ENCODE assay signal across 8 mouse cellular contexts in genomic region chr2:30604880-30605761, GRCm38 (mm10). TPM values are rescaled to one million over a fixed set of nuclear protein-coding genes. Genes with fewer than 3 reads are reported as not detected.
DNase-seq lines count a peak whose midpoint lies in the region; ATAC-seq and TF ChIP-seq lines count a peak whose summit lies in the region.

No protein-coding gene starts in this region.

- H3K9me3 ChIP-seq in forebrain, postnatal 0 days (ENCODE audit: low read length) = no peaks in the 10 kb centered on the region
- H3K9me3 ChIP-seq in intestine, embryonic 15.5 days = no peaks in the 10 kb centered on the region

- H3K4me1 ChIP-seq in forebrain, postnatal 0 days (ENCODE audit: insufficient read depth) = peaks cover 19% of the 10 kb centered on the region
- H3K4me1 ChIP-seq in intestine, embryonic 15.5 days (replicated peaks) = peaks cover 59% of the 10 kb centered on the region

- no peak for TF ChIP-seq CTCF in forebrain, postnatal 0 days (IDR thresholded peaks at IDR 0.05; ENCODE audit: low read depth)

- H3K27me3 ChIP-seq in forebrain, postnatal 0 days (ENCODE audit: insufficient read depth, low read length) = no peaks in the 10 kb centered on the region
- H3K27me3 ChIP-seq in intestine, embryonic 15.5 days (replicated peaks) = no peaks in the 10 kb centered on the region

- WGBS in forebrain, postnatal 0 days = 5% methylated on average over 31 of the region's 32 CpGs
- 7% methylated on average over 32 of the region's 32 CpGs for WGBS in intestine, embryonic 15.5 days

- ATAC-seq in forebrain, postnatal 0 days = no peak
- peak; percentile 62 for ATAC-seq in intestine, embryonic 15.5 days

- 0 out of 2 replicates have a peak overlapping the region, but pooled peaks have one; percentile 15 for H3K27ac ChIP-seq in forebrain, postnatal 0 days (ENCODE audit: low read depth, low read length)
- H3K27ac ChIP-seq in intestine, embryonic 15.5 days = peak overlapping the region; percentile 85

- peak; percentile 55 for DNase-seq in urinary bladder, postnatal 14 days (ENCODE audit: low spot score)
- no peak for DNase-seq in urinary bladder, adult 2 months (ENCODE audit: low spot score)
- peak; percentile 36 for DNase-seq in forebrain, postnatal 0 days
- peak; percentile 51 for DNase-seq in lung, postnatal 14 days
- DNase-seq in frontal cortex, postnatal 10 days (ENCODE audit: low spot score in 2 of 2) = no peak
- no peak for DNase-seq in cerebellum, adult 11 months
- no peak for DNase-seq in frontal cortex, adult 2 months (ENCODE audit: extremely low spot score in 1 of 2, low spot score in 1 of 2)

- no peak overlapping the region for H3K4me3 ChIP-seq in forebrain, postnatal 0 days (ENCODE audit: low read depth, low read length)
- H3K4me3 ChIP-seq in intestine, embryonic 15.5 days (replicated peaks) = no peak overlapping the region

- 0 out of 2 replicates have a peak overlapping the region, but pooled peaks have one; percentile 14 for H3K9ac ChIP-seq in forebrain, postnatal 0 days
- H3K9ac ChIP-seq in intestine, embryonic 15.5 days = peak overlapping the region; percentile 32; the same call in 1 of the 2 replicates

- no peaks in the 10 kb centered on the region for H3K36me3 ChIP-seq in forebrain, postnatal 0 days (ENCODE audit: insufficient read depth)
- no peaks in the 10 kb centered on the region for H3K36me3 ChIP-seq in intestine, embryonic 15.5 days

- peak overlapping the region; percentile 37 for H3K4me2 ChIP-seq in forebrain, postnatal 0 days (ENCODE audit: low read depth)
- H3K4me2 ChIP-seq in intestine, embryonic 15.5 days (replicated peaks) = peak overlapping the region; percentile 51

RNA-seq across cellular contexts. Expression of gene Cstad, which starts 10.3 kb away (rescaled TPM):
- polyA plus RNA-seq in urinary bladder, adult 2 months (2012; rRNA removed) = 5.8 and 6.3 TPM in 2 replicates
- 3.8 and 4.1 TPM in 2 replicates for total RNA-seq in forebrain, postnatal 0 days (2014; rRNA removed)
- 0.65 and 1.2 TPM in 2 replicates for polyA plus RNA-seq in forebrain, postnatal 0 days (2015; fragmentation: Nextera tagmentation; extraction: Ambion mirVana)
- polyA plus RNA-seq in intestine, embryonic 15.5 days (2015; fragmentation: Nextera tagmentation; extraction: Ambion mirVana) = 0.63 and 0.72 TPM in 2 replicates
- polyA plus RNA-seq in frontal cortex, adult 2 months (2012; rRNA removed) = 4.2 and 5.7 TPM in 2 replicates

Comparison
In these comparisons a context has a peak if more than half of its experiments do, and no peak if none do; other contexts are left out.
1. DNase-seq: peak in urinary bladder, postnatal 14 days (single experiment), forebrain, postnatal 0 days (single experiment) and lung, postnatal 14 days (single experiment); none in urinary bladder, adult 2 months (single experiment), frontal cortex, postnatal 10 days (0 of 2), cerebellum, adult 11 months (single experiment) and frontal cortex, adult 2 months (0 of 2).